Mouse (Mus musculus) adrenal gland, adult (tissue): Measurements from ENCODE around the gene Tnr.

Experiments
- DNase-seq, 2 experiments: peaks; one replicate each; pipeline ENCODE4 v3.0.0; 2022 to 2023; ENCODE audit warnings: low spot score in 1 of 2; ENCODE audit not compliant: inconsistent age in 2 of 2

Tnr gene

DNA sequence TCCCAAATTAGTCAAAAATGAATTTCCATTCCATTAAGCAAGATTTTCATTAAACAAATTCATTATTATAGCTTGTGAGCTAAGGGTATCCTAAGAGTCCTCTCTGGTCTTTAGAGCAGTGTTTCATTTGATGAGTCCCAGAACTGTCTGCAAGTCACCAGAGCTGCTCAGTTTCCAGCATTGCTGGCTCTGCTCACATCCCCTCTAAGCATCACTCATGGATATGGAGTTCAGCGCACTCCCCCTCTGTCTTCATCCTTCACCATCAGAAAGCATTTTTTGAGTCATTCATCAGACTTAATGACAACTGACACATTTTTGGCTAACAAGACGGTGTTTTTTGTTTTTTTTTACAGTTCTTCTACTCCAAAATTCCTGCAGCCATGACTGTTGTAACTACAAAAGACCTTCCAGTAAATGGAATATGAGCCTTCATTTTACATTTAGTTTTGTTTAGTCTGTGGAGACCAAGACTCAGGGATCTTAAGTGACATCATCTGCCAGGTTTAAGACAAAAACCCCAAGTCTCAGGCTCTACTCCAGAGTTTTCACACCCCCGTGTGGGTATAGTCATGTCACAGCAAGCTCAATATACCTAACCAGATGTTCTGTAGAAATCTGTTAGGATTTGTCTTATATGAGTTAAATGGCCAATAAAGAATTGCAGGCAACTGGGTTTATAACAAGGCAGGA lies 338.4 kb downstream of the Tnr start:
- DNase-seq = no peak

DNA sequence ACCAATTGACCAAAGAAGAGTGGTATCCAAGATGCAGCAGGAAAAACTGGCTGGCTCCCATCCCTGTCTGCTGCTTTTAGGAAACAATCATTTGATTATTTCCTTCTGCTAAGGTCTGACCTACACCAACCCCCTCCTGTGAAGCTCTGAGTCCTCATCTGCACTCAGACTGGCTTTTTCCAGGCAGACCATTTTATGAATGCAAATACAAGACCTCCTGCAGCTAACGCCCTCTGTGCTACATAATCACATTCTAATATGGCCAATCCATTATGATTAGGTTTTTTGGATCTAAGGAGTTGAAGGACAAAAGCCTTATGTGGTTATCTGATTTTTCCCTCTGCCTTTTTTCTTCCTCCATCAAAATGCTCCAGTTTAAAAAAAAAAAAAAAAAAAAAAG lies 342.1 kb downstream of the Tnr start:
- DNase-seq = no peak

DNA sequence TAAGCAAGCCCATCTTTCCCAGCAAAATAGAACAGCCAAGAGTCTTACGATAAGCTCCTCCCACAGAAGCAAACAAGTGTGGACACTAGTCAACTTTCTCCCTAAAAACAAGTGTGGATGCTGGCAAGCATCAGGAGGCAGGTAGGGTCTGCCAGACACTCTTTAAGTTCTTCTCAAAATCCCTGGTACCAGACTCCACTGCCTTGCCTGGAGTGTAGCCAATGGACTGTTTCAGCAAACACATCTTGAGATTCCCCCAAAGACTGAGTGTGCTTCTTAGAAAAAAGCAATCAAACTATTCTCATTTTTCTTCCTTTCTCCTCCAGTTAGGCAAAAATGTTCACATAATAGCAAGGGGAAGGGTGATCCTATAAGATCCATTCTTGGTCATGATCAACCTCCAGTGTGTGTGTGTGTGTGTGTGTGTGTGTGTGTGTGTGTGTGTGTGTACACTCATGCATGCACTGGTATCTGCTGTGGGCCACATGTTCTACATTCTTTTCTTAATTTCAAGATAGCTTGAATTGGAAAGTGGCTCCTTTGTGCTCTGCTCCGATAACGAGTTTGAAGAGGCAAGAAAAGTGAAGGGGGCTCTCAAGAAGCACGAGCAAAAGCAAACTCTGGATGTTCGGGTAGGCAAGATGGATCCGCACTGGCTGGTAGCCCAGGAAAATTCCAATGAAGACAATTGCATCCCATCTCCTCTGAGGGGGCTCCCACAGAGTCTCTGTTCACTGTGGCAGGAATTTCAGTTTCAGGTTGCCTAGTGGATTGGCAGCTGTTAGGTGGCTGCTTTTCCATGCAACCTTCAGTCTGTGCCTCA lies 346.3 kb downstream of the Tnr start:
- no peak for DNase-seq

DNA sequence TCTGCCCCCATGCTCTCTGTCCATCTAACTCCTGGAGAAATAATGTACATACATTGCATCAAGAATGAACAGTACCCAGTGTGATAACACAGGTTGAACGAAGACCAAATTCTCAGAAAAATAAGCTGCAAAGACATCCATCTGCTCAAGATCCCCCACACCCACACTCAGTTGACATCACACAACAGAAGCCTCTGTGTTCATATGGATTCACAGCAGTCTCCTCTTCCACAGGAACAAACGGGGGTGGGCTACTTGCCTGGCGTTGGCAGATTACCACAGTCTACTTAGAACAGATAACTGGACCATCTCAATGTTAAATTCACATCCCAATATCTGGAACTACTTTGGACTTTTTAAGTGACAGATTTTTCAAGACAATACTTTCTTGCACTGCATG lies 349.3 kb downstream of the Tnr start:
- DNase-seq = no peak

DNA sequence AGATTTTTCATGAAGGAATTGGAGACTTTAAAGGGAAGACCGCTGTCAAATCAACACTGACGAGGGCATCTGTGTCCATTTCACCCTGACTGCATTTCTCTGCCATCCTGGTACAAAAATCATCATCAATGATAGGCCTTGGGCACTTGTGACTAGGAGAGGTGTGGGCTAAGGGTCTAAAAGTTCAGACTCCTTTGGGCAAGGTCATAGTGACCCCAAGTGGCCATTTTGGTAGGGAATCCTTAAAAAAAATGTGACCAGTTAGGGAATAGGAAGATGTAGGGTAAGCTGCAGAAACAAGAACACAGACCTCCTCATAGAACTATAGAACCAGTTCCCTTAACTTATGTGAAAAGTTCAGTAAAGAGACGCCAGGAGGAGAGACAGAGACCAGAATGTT lies 355.1 kb downstream of the Tnr start:
- peak in 1 of 2 experiments; percentile 47 for DNase-seq

DNA sequence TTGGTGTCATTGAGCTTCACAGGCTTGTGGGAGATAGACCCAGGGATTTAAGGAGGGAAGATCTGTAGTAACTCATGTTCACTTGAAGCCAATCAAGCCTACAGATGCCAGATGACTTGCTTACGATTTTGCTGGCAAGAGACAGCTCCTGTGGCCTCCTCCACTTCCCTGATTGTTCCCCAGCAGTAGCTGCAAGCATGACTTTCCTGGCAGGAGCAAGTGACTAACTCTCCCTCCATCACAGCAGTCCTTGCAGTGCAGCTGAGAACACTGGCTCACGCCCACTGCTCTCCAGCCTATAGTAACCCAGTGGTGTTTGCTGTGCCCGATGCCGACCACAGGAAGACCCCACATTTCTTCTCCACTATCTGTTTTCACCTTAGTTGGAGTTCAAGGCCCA lies 356.3 kb downstream of the Tnr start:
- no peak for DNase-seq

DNA sequence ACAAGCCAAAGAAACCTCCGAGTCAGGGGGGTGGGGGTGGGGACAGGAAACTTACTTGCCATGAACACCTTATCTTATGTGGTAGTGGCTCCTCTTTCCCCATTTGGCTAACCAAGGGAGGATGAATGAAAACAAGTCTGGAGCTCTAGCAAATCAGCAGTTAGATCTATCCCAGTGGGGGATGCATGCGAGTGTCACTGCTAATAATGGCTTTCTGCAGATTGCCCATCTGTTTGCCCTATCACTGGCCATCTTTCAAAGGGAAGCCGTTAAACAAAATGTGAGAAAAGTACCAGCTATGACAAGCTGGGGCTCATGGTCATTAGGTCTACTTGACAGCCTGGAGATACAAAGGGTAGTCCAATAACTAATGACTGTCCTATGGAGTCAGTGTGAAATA lies 361.9 kb downstream of the Tnr start:
- no peak for DNase-seq

DNA sequence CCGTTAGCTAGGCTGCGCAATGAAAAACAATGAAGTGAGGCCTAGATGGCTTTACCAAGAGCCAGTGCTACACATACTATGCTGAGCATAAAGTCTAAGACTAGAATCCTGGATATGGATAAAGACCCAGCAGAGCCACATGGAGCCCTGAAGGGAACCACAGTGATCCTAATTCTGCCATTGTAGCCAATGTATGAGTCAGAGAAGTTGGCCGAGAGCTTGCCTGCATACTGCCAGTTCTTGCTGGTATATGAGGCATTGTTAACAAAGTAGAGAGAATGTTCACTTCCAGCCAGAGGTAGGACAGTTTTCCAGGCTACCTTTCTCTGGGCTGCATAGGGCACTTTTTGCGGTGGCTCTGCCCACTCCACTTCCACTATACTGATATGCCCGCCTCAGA lies 365.0 kb downstream of the Tnr start:
- peak; percentile 41 to 61 for DNase-seq

DNA sequence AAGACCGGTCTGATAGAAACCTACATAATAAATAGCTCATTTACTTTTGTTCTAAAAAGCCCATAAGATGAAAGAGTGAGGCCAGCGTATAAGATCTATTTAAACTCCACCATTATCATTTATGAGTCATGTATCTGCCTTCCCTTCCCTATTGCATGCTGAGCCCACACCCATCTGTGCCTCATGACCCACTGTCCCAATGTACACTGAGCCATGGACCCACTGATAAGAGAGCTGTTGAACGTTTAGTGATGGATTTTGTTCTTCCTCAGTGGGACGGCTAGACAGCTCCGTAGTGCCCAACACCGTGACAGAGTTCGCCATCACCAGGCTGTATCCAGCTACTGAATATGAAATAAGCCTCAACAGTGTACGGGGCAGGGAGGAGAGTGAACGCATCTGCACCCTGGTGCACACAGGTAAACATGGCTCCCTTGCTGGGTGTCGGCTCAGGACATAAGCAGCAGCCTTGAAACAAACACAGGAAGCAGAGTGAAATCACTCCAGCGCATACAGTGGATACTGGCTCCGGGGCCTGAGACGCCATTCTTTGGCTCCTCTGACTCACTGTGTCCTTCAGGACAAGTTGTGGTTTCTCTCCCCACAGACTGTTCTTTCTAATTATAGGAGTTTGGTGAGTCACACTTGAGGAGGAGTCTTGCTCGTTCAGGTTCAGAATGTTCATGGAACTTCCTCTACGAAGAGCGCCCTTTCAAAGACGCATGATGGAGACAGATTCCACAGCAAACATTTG lies 365.6 kb downstream of the Tnr start:
- DNase-seq = peak; percentile 79 to 84

DNA sequence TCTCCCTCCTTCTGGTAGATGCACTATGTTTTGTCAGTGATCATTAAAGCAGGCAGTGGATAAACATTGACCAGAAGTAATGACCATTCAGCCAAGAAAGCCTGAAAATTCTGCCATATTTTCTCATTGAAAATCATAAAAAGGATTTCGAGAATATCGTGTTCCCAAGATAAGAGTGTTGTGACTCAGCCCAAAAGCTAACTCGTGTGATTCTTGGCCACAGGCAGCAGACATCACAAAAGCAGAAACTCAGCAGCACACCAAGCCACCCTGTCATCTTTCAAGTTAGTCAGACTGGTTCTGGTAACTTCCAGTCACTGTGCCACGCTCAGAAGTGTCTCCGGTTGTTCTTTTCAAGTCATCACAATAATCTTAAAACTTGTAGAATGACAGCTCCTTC lies 367.0 kb downstream of the Tnr start:
- peak in 1 of 2 experiments; percentile 64 for DNase-seq

DNA sequence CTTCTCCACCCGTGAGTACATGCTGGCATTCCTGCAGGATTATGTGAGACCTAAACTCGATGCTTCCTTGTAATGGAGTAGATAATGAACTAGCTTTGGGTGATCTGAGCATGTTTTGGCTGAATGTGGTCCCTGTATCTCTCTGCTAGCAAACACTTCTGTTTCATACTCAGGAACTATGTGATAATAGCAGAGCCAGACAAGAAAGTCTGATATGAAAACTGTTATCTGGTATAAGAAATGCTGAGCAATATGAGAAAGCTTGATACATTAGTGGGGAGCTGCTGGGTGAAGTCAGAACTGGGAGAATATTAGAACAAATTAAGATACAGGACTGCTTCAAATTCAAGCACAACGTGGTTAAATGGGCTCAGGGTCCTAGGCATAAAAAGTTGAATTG lies 371.5 kb downstream of the Tnr start:
- DNase-seq = no peak

DNA sequence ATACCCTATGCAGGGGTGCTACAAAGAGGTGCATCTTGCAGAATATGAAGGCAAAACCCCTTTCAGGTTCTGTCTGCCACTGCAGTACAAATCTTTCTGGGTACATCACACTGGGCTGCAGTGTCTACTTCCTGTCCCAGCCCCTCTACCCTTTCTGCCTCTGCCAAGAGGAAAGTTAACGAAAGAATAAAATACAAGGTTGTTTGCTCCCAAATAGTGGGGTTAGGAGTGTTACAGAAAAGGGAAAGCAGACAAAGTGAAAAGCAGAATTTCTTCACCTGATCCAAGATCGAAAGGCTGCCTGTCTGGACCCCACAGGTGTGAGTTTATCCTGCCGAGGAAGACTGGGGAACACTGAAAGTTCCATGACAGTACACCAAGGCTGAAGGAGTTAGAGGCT lies 376.4 kb downstream of the Tnr start:
- no peak for DNase-seq

DNA sequence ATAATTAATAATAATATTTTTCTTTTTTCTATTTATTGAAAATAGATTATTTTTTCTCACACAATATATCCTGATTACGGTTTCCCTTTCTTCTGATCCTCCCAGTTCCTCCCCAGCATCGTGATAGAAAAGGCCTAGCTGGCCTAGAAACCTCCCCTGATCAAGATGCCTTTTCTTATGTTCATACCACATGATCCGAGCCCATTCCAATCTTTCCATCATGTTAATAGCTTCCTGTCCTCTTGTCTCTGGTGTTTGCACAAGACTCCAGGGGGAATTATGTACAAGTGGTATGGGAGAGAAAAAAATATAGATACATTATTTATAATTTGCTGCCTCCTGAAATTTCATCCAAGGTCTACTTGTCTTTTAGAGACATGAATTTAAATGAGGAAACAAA lies 377.1 kb downstream of the Tnr start:
- no peak for DNase-seq

DNA sequence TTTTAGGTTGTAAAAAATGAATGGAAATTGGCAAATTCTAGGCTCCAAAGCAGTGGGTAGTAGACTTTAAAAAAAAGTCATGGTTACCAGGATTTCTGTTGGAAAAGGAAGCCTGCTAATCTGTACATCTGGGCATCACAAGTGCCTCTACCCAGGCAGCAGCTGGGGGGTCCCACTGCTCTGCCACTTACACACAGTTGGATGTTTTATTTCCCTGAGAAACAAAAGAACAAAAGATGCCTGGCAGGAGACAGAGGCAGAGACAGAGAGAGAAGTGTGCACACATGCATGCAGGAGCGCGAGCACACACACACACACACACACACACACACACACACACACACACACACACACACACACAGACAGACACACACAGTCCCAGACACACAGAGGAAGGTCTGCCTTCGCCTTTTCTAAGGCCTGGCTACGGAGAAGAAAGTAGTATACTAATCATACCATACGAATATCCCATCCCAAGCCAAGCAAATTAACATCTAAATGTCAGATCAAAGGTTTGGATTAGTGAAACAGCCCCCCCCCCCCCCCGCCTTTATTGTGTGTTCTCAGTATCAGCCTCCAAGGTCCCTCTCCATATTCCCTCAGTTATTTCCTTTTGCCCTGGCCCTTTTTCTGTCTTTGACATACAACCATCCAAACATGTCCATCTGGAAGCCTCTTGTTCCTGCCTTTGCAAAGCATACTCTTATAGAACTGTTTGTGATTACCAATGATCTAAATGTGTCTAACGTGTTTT lies 378.0 kb downstream of the Tnr start:
- no peak for DNase-seq

DNA sequence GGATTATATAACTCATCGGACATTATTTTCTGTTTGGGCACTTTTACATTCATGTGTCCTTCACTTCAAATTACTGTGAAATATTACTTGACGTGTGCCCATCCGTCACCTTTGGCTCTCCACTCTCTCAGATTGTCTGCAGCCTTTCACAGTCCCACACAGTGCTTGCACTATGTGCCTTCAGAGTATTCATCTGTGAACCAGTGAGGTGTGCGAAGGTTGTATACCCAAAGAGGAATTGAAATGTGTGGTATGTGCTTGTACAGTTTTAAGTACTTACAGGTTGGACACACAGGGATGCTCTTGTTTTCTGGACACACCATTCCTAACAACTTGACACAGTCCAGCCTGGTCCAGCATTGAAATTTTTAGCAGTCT lies 378.5 kb downstream of the Tnr start:
- DNase-seq = no peak

DNA sequence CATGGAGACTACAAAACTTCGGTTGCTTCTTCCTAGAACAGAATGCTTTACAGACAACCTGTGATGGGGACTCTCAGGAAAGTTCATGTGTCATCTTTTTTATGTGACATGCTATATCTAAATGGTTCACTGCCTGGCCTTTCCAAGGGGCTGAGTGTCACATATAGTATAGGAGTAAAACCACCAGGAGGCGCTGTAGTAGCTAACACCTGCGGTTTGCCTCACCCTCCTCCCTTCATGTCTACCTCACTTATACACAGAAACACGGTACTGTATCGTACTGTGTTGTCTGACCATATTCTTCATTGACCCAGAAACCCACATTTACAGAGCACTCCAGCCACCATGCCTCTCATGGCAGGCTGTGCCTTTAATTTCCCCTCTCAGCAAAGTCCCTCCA lies 387.4 kb downstream of the Tnr start:
- peak; percentile 39 to 90 for DNase-seq

DNA sequence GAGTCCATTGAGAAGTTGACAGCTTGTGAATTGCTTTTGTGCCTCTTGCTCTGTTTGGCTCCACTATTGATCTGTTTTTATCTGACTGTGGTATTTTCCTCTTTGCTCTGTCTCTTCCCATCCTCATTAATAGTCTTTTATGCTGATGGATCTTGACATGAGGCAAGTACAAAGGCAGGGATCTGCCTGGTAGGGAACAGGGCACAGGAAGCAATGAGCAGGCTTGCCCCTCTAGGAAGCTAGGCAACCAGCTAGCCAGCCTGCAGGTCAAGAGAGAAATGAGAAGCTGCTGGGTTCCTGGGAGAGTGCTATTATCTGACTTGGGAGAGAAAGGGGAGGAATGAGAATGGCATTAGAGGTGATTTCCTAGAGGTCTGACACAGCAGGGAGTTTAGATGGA lies 391.2 kb downstream of the Tnr start:
- no peak for DNase-seq

DNA sequence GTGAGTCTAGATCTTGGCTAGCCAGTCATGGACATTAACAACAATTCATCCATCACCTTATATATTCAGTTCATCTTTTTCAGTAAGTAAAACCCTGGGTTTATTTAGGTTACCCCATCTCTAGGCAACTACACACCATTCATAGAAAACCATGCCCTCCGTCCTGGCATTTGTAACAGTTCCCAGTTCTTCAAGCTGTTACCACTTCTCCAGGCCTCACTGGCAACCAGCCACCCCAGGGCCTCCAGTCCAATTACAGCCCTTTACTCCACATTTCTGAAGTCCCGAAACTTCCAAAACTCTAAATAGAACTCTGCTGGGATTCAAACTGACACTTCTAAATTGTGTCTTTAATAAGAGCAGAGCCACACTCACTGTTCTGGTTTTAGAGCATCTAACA lies 397.0 kb downstream of the Tnr start:
- DNase-seq = peak in 1 of 2 experiments; percentile 38

DNA sequence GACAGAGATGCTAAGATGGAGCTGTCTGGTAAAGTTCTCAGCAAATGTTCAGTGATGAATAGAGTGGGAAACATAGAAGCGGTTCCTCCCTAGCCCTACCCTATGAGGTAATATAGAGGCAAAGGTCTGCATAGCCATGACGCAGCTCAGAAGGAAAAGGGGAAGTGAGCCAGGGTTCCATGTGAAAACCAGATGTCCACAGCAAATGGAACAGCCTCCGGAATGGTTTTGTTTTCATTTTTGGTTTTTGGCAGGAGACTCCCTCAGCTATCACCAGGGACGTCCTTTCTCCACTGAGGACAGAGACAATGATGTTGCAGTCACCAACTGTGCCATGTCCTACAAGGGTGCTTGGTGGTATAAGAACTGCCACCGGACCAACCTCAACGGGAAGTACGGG lies 399.4 kb downstream of the Tnr start:
- DNase-seq = peak in 1 of 2 experiments; percentile 35

DNA sequence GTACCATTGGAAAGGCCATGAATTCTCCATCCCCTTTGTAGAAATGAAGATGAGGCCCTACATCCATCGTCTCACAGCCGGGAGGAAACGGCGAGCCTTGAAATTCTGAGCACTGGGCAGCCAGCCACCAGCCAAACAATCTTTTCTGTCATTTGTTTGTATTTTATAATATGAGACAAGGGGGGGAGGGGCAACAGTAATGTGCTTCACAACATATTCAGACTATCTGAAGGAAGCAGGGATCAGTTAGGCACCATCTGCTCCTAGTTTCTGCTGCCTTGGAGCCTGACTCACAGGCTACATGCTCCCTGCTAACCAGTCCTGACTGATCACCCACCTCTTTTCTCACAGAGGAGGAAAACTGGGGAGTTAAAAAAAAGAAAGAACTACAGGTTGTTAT lies 400.5 kb downstream of the Tnr start:
- DNase-seq = no peak

DNA sequence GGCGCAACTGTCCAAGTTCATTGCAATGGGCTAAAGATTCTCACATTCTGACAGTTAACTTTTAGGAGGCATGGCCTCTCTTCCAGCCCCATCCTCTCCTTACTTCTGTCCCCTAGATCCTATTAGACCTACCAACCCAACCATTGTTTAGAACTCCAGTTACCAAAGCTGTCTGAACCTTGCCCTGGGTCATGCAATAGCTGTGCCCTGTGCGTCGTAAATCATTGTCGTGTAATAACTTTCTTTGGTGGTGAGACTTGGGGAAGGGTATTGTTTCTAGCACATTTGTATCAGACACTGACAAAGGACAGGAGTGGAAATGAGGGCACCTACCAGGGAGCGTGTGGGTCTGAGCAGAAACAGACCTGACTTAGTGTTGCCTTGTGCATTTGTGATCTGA lies 401.1 kb downstream of the Tnr start:
- DNase-seq = no peak
